Mouse (Mus musculus): ENCODE data around the gene Mrps23.

Gene Mrps23

DNA sequence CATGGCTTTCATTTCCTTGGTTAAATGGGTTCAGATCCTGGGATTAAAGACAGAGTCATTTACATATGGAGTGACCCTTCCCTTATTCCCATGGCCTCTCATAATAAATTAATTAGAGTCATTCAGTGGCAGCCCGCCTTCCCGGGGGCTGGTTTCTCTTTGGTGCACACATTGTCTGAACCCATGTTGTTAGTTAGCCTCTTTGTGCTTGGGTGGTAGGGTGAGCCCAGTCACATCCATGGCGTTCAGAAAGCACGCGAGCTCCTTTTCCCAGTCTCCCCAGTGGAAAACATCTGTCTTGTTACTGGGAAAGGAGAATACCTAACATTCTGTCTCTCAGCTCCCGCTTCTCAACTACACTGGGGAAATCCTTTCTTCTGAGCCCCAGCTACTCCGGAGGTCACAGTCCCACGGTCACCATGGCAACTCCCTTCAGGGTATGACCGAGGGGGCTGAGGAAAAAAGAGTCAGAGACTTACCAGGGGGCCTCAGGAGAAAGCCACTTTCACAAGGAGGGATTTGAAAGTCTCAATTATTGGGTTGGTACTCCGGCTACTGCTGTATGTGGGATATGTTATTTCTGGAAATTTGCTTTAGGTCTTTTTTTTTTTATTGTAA, 36.7 kb downstream of the Mrps23 start:
- no peak for DNase-seq (ENCODE audit: extremely low read depth, insufficient read length, low spot score)

DNA sequence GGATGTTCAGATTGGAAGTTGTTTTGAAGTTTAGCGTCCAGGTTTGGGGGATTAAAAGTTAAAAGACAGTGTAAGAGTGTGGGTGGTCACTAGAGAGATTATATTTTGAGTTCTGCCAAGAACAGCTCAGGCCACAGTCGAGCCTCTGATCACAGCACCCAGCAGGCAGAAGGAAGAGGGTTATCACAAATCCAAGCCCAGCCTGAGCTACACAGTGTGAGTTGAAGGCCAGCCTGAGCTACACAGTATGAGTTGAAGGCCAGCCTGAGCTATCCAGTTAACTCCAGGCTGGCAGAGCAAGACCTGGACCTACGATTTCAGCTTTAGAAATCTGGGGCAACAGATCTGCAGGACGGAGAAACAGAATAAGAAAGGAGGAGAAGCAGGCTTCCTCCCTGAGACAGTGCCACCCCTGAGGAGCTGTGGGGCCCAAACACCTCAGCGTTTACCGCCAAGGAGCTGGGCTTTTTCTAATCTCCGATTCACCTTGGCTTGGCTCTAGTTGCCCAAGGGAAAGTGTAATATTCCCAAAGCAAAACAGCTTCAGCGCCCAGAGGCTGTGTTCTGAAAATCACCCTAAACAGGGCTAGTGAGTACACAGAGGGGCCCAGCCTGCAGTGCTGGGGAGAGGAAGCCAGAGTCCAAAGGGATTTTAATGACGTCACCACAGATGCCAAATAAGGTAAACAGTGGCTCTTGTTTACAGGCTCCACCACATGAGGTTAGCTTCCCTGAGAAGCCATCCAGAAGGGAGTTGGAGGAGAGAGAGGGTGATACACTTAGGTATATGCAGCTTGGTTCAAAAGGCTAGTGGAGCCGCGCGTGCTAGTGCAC, 37.5 kb downstream of the Mrps23 start:
- no peak for DNase-seq (ENCODE audit: extremely low read depth, insufficient read length, low spot score)

DNA sequence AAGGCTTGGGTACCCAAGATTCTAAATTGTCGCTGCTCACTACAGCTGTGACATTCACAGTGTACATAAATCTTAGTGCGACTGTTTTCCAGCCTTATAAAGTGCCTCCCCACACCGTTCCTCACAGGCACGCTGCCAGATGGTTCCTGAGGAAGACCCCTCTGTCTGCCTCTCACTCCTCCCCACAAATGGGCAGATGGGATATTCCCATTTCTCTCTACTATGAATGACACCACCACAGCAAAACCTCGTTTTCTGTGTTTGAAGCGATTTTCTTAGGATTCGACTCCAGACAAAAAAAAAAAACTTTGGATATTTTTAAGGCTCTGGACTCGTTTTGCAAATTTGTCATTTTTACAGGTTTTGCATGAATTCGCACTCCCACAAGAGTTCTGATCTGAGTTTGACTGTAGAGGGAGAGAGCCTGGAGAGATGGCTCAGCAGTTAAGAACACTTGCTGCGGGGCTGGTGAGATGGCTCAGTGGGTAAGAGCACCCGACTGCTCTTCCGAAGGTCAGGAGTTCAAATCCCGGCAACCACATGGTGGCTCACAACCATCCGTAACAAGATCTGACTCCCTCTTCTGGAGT, 41.5 kb downstream of the Mrps23 start:
- DNase-seq (ENCODE audit: extremely low read depth, insufficient read length, low spot score) = no peak

DNA sequence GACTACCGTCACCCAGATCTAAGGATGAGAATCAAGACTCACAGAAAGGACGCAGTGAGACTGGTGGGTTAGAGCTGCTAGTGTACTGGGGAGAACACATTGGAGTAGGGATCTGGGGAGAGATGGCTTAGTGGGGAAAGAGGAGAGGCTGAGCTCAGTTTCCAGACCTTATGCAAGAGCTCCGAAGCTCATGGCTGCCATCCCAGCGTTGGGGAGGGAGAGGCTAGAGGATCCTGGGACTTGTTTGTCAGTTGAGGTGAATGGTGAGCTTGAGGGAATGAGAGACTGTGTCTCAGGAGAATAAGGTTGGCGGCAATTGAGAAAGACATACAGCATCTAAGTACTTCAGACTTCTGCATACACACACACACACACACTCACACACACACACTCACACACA, 44.4 kb downstream of the Mrps23 start:
- DNase-seq (ENCODE audit: extremely low read depth, insufficient read length, low spot score) = no peak

DNA sequence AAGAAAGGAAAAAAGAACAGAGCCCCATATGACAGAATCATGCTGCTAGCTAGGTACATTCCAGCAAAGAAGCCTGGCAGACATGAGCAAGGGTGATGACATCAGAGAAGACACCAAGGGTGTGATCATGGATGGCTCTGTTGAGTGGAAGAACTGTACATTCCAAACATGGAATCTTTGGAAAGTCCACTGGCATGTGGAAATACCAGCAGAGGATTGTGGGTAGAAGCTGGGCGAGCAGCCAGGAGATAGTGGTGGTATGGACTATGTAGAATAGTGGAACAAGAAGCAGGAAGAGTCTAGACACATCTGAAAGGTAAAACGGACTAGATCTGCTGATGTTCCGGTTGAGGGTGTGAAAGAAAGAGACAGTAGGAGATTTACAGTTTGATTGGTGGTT, 46.4 kb downstream of the Mrps23 start:
- DNase-seq (ENCODE audit: extremely low read depth, insufficient read length, low spot score) = no peak

DNA sequence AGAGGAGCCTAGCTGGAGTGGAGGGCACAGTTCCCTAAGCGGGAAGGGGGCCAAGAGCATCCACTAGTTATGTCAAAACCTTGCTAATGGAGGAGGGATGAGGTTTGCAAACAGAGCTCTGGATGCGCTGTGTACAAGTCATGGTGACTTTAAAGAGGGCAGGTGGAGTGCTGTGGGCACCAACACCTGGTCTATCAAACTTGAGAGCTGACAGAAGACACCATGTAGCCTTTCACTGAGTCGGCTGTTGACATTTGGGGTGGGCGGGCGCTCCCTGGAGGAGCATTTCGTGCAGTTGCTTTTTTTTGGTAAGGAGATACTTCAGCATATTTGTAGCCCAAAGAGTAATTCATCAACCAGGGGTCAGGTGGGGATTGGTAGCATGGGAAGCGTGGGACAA, 47.1 kb downstream of the Mrps23 start:
- DNase-seq (ENCODE audit: extremely low read depth, insufficient read length, low spot score) = no peak

DNA sequence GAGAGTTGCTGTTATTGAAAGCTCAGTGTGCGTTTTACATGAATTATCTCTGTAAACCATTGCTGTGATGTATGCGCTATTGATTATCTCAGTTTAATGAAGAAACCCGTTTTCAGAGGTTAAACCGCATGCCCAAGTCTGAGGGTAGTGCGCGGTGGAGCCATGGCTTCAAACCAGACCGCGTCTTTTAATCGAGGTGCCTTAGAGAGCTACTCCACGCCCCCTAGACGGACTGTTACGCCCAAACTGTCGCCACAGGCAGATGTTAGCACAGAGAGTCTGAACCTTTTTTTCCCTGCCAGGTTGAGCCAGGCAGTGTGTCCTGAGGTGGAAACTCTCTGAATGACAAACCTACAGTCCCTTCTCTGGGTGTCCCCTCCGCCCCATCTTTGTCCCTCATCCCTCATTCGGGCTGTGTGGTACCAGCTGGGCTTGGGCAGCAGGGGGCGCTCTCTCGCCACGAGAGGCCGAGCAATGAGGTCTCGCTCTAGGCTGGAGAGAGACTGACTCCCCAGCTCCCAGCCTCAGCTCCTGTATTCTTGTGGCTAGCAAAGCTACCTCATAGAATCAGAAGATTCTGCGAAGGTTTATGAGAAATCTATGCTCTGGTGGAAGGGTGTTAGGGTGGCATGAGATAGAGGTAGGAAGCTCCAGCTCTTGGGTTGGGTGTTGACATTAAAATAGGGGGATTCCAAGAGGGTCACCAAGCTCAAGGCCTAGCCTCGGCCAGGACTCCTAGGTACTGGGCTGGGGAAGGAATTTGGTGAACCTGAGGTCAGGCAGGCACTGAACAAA, 48.0 kb downstream of the Mrps23 start:
- peak; percentile 56 for DNase-seq (ENCODE audit: extremely low read depth, insufficient read length, low spot score)

DNA sequence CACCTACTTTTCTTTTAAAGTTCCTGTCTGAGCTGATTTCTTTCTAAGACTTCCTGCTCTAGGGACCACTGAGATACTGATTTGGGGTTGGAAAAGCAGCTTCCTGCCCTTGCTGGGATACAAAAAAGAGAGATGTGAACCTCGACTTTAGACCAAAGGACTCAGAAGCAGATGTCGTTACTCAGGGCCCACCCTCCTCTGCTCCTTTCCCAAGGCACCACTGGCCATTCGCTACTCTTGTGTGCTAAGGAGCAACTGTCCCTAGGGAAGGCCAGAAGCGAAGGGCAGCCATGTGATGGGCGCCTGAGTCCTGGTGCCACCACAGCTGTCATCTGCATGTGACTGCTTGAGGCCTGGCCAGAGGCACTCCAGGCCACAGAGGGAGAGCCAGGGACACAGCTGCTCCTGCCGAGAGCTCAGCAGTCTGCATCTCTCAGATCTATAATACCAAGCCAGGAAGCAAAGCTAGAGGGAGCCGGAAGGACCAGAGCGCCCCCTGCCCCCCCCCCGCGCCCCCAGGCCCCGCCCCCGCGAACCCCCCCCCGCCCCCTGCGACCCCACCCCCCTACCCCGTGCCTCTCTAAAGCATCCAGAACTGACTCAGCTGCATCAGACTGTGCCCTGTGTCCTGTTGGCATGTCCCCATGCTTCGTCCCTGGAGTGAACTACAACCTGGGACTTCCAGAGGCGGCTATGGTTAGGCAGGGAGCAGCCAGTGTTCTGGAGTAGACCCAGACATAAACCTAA, 48.8 kb downstream of the Mrps23 start:
- peak; percentile 61 for DNase-seq (ENCODE audit: extremely low read depth, insufficient read length, low spot score)

DNA sequence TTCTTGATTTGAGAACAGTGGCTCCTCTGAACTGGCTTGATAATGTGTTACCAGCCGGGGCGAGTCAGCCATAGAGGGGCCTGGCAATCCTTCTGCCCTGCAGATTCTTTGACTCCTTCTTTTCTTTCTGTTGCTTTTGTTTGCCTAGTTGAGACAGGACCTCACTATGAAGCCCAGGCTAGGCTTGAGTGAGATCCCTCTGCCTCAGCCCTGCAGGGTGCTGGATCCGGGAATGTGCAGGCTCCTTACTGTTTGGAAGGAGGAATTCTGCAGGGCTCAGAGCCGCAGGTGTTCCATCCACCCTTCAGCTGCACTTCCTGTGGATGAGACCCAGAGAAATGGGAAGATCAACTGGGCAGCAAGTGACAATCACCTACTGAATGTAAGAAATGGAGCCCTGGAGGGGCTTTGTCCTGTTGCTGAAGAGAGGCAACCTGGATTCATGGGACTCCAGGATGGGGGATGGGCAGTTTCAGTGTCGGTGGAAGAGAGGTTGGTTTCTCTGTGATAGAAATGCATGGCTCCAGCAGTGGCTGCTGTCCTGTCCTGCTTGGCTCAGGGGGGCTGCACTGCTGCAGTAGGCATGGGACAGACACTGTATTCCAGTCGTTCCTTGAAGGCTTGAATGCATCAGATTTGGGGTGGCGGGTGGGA, 49.5 kb downstream of the Mrps23 start:
- DNase-seq (ENCODE audit: extremely low read depth, insufficient read length, low spot score) = no peak

DNA sequence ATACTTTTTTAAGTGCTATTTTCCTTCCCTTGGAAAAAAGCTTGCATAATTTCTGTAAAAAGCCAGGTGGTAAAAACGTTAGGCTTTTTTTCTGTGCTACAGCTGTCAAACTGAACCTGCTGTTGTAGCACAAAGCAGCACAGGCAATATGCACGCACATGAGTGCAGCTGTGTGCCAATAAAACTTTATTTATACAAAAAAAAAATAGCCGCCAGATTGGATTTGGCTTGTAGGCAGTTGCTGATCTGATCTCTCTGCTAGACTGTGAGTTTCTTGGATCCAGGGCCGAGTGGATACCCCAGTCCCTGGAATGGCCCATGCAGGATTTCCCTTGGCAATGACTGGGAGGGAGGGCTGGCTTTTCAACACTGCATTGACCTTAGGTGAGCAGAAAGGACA, 53.5 kb downstream of the Mrps23 start:
- no peak for DNase-seq (ENCODE audit: extremely low read depth, insufficient read length, low spot score)

DNA sequence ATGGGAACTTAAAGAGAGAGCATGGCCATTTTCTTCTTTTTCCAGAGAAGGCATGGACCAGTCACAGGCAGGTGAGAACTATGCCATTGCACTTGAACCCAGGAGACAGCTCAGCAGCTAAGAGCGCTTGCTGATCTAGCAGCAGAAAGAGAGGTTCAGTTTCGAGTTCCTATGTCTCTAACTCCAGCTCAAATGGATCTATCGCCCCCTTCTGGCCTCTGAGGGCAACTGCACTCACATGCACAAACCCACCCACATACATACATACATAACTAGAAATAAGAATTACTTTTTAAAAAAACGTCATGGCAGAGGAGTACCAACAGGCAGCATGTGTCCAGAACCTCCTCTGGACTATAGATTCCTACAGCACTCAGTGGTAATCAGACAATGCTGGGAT, 54.0 kb downstream of the Mrps23 start:
- no peak for DNase-seq (ENCODE audit: extremely low read depth, insufficient read length, low spot score)

DNA sequence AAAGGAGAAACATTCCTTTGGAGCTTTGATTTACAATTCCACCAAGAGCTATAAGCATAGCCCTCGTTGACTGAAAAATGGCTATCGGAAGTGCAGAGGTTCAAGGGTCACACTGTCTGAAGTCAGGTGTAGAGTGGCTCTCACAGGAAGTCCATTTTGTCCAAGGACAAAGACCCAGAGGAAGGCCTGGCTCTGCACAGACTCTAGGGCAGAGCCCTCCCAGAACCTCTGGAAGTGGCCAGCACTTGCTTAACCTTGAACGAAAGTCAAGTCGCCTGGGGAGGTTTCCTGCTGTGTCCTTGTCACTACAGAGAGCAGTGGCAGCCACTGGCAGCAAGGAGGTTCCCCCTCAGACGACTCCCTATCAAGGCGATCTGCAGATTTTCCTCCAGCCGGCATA, 56.3 kb downstream of the Mrps23 start:
- DNase-seq (ENCODE audit: extremely low read depth, insufficient read length, low spot score) = no peak

Data from 3134 (cell line).